Mouse (Mus musculus) cerebellum, adult 2 months (tissue): ENCODE data around the gene Slc5a11. TPM values are rescaled to one million over a fixed set of nuclear protein-coding genes. Genes with fewer than 3 reads are reported as not detected.

Experiments
- DNase-seq, 2 experiments: peaks; one replicate each; pipeline ENCODE4 v3.0.0; 2021
- H3K27ac ChIP-seq: fragments of 200-500 bp; 2 replicates; pipeline ENCODE4 v1.5.1; 2012; ENCODE audit warnings: low read length, control low read depth, inconsistent platforms; ENCODE audit not compliant: insufficient read depth
- H3K27me3 ChIP-seq: fragments of 200-500 bp; 2 replicates; pipeline ENCODE4 v1.6.1; 2012; ENCODE audit warnings: inconsistent platforms, mild to moderate bottlenecking, low read length, moderate library complexity; ENCODE audit not compliant: control insufficient read depth, insufficient read depth
- H3K4me1 ChIP-seq: fragments of 200-500 bp; 2 replicates; pipeline ENCODE4 v1.6.1; 2011; ENCODE audit warnings: low read length; ENCODE audit not compliant: control insufficient read depth, insufficient read depth
- H3K4me3 ChIP-seq: fragments of 200-500 bp; replicated peaks from 2 replicates; pipeline ENCODE3; 2011; ENCODE audit warnings: mild to moderate bottlenecking, low read depth, low read length, control low read depth; ENCODE audit not compliant: insufficient read depth
- CTCF ChIP-seq: fragments of 200-500 bp; IDR thresholded peaks from 2 replicates; pipeline ENCODE4 v1.5.1; 2011; ENCODE audit warnings: low read depth, mild to moderate bottlenecking, control low read depth, low read length, moderate library complexity, borderline replicate concordance; ENCODE audit not compliant: insufficient read depth
- POLR2A ChIP-seq: fragments of 200-500 bp; IDR thresholded peaks from 2 replicates; pipeline ENCODE4 v1.6.1; 2011; ENCODE audit warnings: low read length, control low read depth, borderline replicate concordance; ENCODE audit not compliant: insufficient read depth
- WGBS: fragments of 180-500 bp; shearing (Covaris S2); methylation state at CpG from one replicate; pipeline ENCODE4 v1.1.7; 2018; 5-methylcytosine and 5-hydroxymethylcytosine counted together
- polyA plus RNA-seq: library from polyadenylated mRNA; depleted of rRNA; stranded (reverse); fragments of >200 nt; gene quantifications from 2 replicates; pipeline ENCODE4 v1.2.3, GENCODE M21; 2012

The Slc5a11 gene
- polyA plus RNA-seq, 1 experiment: 3.1 TPM

DNA sequence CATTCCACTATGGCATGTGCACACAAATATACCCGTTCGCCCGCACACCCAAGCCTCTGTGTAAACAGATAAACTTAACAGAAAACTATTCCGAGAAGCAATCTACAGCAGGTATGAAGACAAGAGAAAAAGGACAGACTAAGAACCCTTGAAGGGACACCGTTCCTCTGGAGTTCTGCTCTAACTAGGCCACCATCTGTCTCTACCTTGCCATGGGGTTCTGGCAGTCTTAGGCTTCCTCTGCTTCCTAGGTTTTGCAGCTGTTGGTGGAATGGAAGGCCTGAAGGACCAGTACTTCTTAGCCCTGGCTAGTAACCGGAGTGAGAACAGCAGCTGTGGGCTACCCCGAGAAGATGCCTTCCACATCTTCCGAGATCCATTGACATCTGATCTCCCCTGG lies 43.5 kb downstream of the Slc5a11 start:
- Histone ChIP-seq H3K27ac (no peak overlapping the region), H3K4me3 (no peak overlapping the region), H3K27me3 (no peaks in the 10 kb centered on the region), H3K4me1 (0 out of 2 replicates have a peak, but pooled peaks cover 6% of the 10 kb centered on the region)
- WGBS: 74% methylated on average over 8 of the region's 8 CpGs
- DNase-seq: peak; percentile 20 to 33
- TF ChIP-seq CTCF: no peak
- TF ChIP-seq POLR2A: no peak

DNA sequence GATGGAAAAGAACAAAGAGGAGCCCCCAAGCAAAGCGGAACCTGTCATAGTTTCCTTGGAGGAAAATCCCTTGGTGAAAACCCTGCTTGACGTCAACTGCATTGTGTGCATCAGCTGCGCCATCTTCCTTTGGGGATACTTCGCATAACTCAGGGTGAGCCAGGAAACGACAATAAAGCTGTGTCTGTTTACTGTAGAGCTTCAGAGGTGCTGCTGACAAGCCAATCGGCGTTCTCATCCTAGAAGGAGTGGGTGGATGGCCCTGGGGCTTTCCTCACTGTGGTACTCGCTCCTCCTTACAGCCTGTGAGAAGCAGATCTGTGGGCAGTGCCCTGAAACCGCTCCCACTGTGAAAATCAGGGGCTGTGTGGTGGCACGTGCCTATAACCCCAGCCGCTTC lies 58.5 kb downstream of the Slc5a11 start:
- DNase-seq: no peak
- Histone ChIP-seq H3K27ac (no peak overlapping the region), H3K27me3 (no peaks in the 10 kb centered on the region), H3K4me1 (no peaks in the 10 kb centered on the region), H3K4me3 (no peak overlapping the region)
- WGBS: 45% methylated on average over 11 of the region's 11 CpGs
- TF ChIP-seq CTCF (no peak), POLR2A (no peak)

DNA sequence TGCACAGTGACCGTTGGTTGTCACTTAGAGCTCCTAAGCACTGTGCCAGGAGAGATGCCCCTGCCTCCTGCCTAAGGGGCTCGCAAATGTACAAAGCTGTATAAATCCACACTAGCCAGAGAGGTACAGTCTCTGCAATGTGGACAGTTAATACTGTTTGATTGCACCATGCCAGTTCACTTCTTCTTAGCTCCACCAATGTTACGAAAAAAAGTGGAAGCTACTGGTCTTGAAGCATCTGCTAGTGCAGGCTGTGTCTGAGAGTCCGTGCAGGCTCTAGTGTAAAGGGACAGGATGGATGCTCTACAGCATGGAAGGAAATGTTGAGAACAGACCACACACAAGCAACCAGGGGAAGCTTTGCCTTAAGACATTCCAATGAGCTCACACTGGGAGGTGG lies 62.0 kb downstream of the Slc5a11 start:
- Histone ChIP-seq H3K4me3 (no peak overlapping the region), H3K27me3 (no peaks in the 10 kb centered on the region), H3K27ac (no peak overlapping the region), H3K4me1 (peaks cover 12% of the 10 kb centered on the region)
- no peak for DNase-seq
- WGBS: 86% methylated on average over 4 of the region's 4 CpGs
- TF ChIP-seq CTCF (no peak), POLR2A (no peak)

DNA sequence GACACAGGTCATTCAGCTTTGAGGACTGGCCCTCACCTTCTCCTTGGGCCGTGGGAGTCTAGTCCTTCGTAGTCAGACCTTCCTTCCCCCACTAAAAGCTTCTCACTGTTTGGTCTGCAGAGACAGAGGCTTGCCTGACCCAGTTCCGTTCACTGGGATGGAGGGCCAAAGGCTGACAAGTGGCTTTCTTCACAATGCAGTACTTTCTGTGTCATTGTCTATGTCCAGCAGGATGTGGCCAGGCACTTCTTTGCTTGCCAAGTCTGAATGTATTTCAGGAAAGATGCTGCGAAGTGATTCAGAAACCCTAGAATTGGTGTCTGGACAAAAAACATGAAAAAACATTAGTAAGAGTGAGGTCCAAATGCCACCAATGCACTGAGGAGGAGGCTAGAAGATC lies 65.2 kb downstream of the Slc5a11 start:
- TF ChIP-seq POLR2A (no peak), CTCF (no peak)
- DNase-seq: peak in 1 of 2 experiments; percentile 37
- Histone ChIP-seq H3K4me1 (peaks cover 12% of the 10 kb centered on the region), H3K4me3 (no peak overlapping the region), H3K27ac (no peak overlapping the region), H3K27me3 (no peaks in the 10 kb centered on the region)
- 29% methylated on average over 4 of the region's 4 CpGs for WGBS

DNA sequence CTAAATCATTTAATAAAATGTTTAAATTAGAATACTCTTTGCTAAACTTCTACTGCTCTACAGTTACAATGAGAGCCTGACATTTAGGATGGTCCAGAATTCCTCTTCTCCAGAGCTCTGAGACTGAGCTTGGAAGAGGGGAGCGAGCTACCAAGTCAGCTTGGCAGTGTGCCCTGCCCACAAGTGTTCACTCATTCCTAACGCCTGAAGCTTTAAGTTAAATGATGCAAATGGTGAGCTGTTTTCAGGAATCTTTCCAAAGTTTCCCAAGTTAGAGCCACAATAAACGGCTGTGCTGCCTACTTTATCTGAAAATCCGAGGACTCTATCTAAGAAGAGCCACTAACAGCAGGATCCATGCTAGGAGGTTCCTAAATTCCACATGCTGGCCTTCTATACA lies 69.2 kb downstream of the Slc5a11 start:
- 55% methylated on average over 4 of the region's 4 CpGs for WGBS
- H3K27me3 ChIP-seq: no peaks in the 10 kb centered on the region
- H3K4me1 ChIP-seq: peaks cover 39% of the 10 kb centered on the region
- no peak for TF ChIP-seq CTCF
- no peak for TF ChIP-seq POLR2A
- H3K4me3 ChIP-seq: no peak overlapping the region
- no peak overlapping the region for H3K27ac ChIP-seq
- DNase-seq: no peak

DNA sequence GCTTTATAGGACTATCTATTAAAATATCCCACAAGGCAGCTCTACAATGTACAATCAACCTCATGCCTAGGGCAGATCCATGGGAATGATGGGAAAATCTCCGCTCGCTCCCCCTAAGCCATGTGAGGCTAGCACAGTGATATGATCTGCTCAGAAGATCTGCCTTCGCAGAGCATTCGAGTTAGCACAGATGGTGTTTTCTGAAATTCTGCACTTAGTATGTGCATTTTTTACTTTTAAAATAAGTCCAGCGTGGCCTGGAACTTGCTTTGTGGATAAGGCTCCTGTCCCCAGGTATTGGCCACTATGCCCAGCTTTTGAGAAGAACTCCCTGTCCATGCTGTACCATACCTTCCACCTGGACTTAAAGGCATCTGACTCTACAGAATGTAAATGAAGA lies 71.3 kb downstream of the Slc5a11 start:
- DNase-seq: no peak
- no peak overlapping the region for H3K27ac ChIP-seq

DNA sequence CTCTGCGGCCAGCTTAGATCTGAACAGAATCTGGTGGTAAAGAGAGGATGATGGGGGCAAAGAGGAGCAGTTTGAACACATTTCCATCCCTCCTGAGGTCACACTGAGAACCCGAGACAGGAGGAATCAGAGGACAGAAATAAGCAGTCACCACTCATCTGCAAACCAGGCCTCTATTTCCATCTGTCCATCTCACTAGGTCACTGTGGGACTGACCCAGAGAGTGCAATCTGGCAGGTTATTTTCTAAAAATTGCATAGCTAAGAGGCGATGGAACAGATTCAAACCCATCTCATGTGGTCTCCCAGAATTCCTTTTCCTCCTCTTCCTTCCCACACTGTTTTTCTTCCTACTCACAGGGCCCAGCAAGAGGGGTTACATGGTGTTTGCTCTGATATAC lies 73.3 kb downstream of the Slc5a11 start:
- no peak for TF ChIP-seq CTCF
- WGBS: 8% methylated on average over 3 of the region's 3 CpGs
- DNase-seq: peak; percentile 58 to 82
- Histone ChIP-seq H3K27me3 (no peaks in the 10 kb centered on the region), H3K27ac (peak overlapping the region; percentile 53), H3K4me3 (no peak overlapping the region), H3K4me1 (peaks cover 33% of the 10 kb centered on the region)

More for the DNA sequence above, 71.3 kb downstream of the Slc5a11 start:
- no peak overlapping the region for H3K4me3 ChIP-seq
- TF ChIP-seq CTCF (no peak), POLR2A (no peak)
- 97% methylated on average over 5 of the region's 5 CpGs for WGBS
- no peaks in the 10 kb centered on the region for H3K27me3 ChIP-seq
- H3K4me1 ChIP-seq: peaks cover 33% of the 10 kb centered on the region

DNA sequence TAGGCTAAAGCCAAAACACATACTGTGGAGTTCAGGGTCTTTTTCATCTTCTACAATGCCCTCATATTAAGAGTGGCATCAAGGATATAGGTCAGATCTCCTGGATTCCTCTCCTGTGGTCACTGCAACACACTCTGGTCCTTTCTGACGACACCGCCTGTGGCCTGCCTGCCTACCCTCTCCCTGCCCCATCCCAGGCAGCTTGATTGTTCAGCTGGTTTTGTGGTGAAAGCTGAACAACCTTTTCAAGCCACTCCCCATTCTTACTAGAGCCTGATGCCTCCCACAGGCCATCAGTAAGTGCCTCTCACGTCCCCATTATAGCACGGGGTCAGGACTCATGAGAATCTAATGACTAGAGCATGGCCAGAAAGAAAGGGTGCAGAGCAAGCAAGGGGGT lies 74.6 kb downstream of the Slc5a11 start:
- Histone ChIP-seq H3K4me1 (peaks cover 33% of the 10 kb centered on the region), H3K27ac (peak overlapping the region; percentile 8; the same call in 1 of the 2 replicates), H3K4me3 (no peak overlapping the region), H3K27me3 (no peaks in the 10 kb centered on the region)
- TF ChIP-seq CTCF (no peak), POLR2A (no peak)
- 83% methylated on average over 4 of the region's 4 CpGs for WGBS
- no peak for DNase-seq

DNA sequence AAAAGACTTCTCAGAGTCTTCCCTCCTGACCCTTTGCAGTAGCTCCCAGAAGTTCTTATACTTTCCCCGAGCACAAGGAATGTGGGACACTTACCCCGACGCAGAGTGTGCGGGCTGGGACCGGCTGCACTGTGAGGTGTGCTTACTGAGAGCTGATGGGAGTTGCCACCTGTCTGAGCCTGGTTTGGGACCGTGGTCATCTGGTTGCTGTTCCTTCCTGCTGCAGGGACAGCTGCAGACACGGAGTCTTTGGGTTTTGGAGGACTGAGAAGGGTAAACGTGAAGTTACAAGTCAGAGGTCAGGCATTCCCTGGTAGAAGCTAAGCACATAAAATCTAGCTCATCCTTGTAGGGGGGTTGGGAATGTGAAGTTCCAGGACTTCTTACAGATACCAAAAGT lies 77.4 kb downstream of the Slc5a11 start:
- Histone ChIP-seq H3K4me1 (peaks cover 21% of the 10 kb centered on the region), H3K27ac (no peak overlapping the region), H3K4me3 (no peak overlapping the region), H3K27me3 (no peaks in the 10 kb centered on the region)
- no peak for DNase-seq
- TF ChIP-seq POLR2A (no peak), CTCF (no peak)
- WGBS: 90% methylated on average over 8 of the region's 8 CpGs
